Mouse (Mus musculus) hematopoietic stem cell, adult 5-6 weeks (primary cell): Measurements from ENCODE around the gene Hnrnpl. TPM values are rescaled to one million over a fixed set of nuclear protein-coding genes. Genes with fewer than 3 reads are reported as not detected.

Source experiments
- ATAC-seq, 2 experiments: fragments of 125-278 bp in 1 of 2; replicated peaks in 1 of 2; 2 replicates each; pipeline ENCODE4 v1.8.0; 2016 to 2017; ENCODE audit warnings: inconsistent platforms in 2 of 2, mild to moderate bottlenecking in 2 of 2, moderate number of reproducible peaks in 2 of 2, low read depth in 1 of 2, moderate TSS enrichment in 1 of 2; ENCODE audit not compliant: low FRiP score in 2 of 2, poor library complexity in 2 of 2, severe bottlenecking in 2 of 2, insufficient read depth in 1 of 2, low TSS enrichment in 1 of 2
- total RNA-seq: library from RNA; stranded (forward); fragments of 172-1452, 232-1000 nt; gene quantifications from 2 replicates; pipeline ENCODE4 v1.2.3, GENCODE M21; 2017

The Hnrnpl gene
- total RNA-seq = 340 and 427 TPM in 2 replicates

DNA sequence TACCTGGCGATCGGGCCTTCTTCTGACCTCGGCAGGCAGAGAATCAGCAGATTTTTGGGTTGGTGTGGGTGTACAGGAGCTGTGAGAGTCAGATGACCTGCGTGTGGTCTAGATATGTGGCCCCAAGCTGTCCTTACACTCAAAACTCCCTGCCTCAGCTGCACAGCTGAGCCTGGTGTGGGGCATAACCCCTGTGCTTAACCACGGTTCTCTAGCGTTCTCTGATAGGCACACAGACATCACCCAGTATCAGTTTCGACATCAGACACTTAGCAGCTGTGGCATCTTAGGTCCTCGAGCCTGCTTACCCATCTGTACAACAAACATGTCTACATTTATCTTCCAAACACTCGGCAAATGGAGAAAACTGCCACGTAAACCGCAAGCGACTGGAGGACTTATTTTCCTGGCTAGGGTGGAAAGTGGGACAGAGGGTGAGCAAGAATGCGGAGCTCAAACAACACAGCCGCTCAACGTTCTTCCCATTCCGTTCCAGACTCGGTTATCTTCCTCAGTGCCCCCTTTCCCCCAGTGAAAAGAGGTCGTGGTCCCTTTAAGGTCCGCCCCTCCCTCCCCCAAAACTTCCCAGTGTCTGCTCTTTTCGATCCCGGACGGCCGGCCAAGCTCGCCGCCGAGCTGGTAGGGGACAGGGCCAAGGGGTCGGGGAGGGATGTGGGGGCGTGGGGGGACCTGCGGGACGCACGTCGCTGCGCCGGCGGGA lies at the start of gene Hnrnpl:
Gene Hnrnpl, plus strand, starts transcription at position 321 of the 721 bp plus-strand sequence.
- ATAC-seq = no peak

GRCm38 (mm10) chr7:28758623-28759022 lies 49.7 kb upstream of the Hnrnpl start:
- no peak for ATAC-seq

DNA sequence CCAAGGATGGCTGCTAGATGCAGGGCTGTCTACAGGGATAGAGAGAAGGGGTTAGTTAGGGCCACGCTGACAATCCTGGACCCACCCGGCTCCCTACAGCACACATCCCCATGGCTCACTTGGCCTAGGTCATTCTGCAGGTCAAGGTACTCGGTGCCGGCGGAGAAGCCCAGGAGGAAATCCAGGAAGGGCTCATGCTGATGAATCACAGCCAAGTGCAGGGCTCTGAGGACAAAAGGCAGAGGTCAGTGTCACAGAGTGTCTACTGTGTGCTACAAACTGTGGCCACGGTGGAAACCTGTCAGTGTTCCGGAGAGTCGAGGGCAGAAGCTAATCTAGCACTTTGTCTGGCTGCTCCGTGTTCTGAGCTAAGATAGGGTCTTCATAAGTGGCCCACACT lies 46.4 kb upstream of the Hnrnpl start:
- no peak for ATAC-seq

DNA sequence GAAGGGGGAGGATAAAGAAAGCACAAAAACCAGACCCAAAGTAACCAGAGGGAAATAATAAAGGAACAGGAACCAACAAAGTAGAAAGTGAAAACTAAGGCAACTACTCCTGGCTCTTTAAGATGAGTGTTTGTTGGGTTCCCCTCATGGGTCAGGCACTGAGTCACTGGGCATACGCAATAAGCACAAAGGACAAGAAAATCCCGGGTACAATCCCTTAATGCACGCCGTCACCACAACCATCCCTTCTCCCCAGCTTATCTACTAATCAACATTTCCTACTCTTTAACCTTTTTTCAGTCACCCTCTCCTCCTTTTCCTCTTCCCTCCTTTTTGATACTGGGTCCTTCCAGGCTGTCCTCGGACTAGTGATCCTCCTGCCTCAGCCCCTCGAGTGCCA lies 43.1 kb upstream of the Hnrnpl start:
- ATAC-seq = no peak

GRCm38 (mm10) chr7:28766173-28766879 lies 42.0 kb upstream of the Hnrnpl start, which contains the start of gene Sirt2:
TSS of gene Sirt2 (plus strand) at chr7:28766735.
- ATAC-seq = peak; percentile 94 to 96

DNA sequence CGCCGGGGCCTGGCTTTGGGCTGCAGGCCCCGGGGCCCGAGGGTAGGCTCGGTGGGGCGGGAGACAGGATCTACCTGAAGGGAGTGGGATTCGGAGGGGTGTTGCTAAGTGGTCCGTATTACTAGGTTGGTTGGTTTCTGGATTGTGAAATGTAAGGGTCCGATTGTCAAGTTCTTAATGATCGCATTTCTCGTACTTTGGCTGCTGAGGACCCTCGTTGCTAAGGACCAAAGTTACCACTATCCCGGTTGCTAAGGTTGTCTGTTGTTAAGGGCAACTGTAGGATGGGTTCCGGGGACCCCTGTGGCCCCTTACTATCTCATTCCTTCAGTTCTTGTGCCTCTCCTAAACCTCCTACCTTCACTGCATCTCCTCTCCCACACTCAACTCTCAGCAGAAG lies 41.4 kb upstream of the Hnrnpl start:
- ATAC-seq = no peak

GRCm38 (mm10) chr7:28767462-28767965 lies 40.8 kb upstream of the Hnrnpl start, which contains the start of gene Nfkbib:
TSS of gene Nfkbib (minus strand) at chr7:28767512.
- no peak for ATAC-seq

DNA sequence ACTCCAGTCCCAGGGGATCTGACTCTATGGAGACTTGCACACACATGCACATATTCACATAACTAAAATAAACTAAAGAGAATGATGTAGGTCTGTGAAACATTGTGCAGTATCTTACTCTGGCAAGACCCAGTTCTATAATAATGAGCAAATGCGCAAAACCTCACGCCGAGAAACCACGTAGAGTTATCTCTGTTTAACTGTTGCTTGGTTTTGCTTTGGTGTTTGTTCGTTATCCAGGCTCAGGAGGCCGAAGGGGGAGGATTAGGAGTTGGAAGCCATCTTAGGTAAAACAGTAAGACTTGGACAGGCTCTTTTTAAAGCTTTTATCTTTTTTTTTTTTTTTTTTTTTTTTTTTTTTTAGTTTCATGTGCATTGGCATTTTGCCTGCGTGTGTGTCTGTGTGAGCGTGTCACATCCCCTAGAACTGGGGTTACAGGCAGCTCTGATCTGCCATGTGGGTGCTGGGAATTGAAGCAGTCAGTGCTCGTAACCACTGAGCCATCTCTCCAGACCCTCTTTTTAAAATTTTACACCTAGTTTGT lies 38.9 kb upstream of the Hnrnpl start:
- no peak for ATAC-seq

GRCm38 (mm10) chr7:28770309-28770708 lies 38.0 kb upstream of the Hnrnpl start:
- no peak for ATAC-seq

GRCm38 (mm10) chr7:28771867-28772266 lies 36.5 kb upstream of the Hnrnpl start:
- ATAC-seq = no peak

- ATAC-seq = no peak; a peak in 1 of 4 replicates
Observed at GRCm38 (mm10) chr7:28773163-28773562, 35.2 kb upstream of the Hnrnpl start.

DNA sequence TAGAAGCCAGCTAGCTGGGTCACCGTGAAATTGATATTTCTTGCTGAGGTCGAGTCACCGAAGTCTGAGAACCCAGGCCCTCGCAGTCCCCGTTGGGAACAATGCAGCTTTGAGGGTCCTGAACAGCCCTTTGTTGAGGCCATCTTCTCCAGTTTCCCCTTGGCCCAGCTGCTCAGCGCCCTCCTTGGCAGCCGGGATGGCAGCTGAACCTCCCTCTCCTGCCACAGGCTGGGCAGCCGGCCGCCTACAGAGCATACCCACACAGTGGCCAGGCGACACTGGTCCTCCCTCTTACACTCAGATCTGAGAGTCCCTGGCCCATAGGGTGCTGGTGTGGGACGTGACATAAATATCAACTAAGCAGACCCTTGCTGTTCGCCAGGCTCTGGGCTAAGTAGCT lies 34.2 kb upstream of the Hnrnpl start:
- ATAC-seq = no peak

DNA sequence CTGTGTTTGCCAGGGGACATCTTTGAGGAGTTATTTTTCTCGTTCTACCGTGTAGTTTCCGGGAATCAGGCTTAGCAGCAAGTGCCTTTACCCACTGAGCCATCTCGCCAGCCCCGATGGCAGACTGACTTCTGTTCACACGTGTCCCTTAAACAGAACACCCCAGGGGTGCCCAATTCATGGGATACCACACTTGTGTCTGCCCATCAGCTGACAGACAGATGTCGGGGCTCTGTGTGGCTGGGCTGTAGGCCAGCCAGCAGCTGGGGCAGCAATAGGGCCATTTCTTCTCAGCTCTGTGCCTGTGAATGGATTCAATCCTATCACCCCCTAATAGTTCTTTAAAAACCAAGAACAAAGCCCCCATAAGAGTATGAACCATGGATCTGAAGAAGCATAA lies 33.2 kb upstream of the Hnrnpl start:
- no peak for ATAC-seq

DNA sequence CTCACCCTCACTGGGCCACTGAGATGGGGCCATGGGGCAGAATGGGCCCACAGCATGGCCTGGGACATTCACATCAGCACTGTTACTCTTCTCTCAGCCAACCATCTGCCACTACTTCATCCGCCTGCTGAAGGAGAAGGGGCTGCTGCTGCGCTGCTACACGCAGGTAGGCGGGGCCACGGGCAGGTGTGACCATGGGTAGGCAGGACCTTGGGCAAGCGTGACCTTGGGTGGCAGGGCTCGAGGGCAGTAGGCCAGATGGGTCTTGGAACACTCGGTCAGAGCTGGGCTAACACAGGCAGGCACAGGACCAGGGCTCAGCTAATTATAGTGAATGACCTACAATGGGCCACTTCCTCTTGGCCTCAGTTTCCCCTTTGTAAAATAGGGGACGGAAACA lies 29.5 kb upstream of the Hnrnpl start:
- ATAC-seq = no peak

GRCm38 (mm10) chr7:28780067-28780658 lies 28.2 kb upstream of the Hnrnpl start:
- peak; percentile 54 to 63; a peak in 3 of 4 replicates for ATAC-seq

DNA sequence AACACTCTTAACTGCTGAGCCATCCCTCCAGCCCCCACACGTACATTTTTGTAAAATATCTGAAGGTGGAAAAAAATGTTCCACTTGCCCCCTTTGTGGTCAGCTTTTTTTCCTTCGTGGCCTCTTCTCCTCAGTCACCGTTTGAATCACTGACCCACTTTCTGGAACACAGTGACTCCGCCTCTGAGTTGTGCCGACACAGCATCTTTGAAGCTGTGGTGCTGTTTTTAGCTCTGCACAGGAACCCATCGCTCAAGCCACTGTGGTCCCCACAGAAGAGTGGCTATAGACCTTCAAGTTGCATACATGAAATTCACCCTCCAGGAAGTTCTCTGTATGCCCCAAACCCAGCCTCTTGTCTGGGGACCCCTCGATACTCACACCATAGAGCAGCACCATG lies 27.5 kb upstream of the Hnrnpl start:
- peak in 1 of 2 experiments; percentile 22; a peak in 1 of 4 replicates for ATAC-seq

- peak; percentile 79 for ATAC-seq
Observed at GRCm38 (mm10) chr7:28781261-28781663, 27.1 kb upstream of the Hnrnpl start.

DNA sequence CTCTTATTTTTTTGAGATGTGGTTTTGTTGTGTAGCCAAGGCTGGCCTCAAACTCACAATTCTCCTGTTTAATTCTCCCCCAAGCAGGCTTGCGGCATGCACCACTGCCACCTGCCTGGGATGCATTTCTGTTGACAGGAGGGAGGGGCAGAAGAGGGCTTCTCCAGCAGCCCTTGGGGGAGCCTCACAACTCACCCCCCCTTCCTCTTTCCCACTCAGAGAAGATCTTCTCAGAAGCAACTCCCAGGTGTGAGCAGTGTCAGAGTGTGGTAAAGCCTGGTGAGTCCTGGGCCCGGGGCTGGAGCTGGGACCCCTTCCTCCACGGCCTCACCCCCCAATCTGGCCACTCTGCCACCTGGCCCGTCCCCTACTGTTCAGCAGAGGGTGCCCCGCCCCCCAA lies 23.2 kb upstream of the Hnrnpl start:
- no peak for ATAC-seq
